8 mouse cellular contexts compared by ENCODE assay signal in the genomic region with DNA sequence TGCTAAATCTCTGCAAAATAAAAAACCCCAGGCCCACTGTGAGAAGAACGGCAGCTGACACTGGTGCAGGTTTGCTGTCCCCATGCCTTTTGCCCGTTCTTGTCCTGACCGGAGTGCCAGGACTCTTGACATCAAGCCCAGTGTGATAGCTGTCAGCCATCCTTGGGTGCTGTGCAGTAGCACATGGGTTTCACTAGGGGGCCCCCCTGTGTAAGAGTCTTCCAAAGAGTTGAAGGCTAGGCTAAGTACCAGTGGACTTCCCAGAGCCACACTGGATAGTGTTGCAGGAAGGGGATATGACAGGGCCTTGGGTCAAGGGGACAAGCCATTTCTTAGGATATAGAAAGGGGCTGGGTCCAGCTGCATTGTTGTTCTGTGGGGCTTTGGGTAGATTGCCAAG. TPM values are rescaled to one million over a fixed set of nuclear protein-coding genes. Genes with fewer than 3 reads are reported as not detected.
DNase-seq lines count a peak whose midpoint lies in the region; ATAC-seq and TF ChIP-seq lines count a peak whose summit lies in the region.

No protein-coding gene starts in this region.

- DNase-seq in ES-CJ7 (ENCODE audit: low read depth, low spot score): peak; percentile 71
- DNase-seq in brain, embryonic 14.5 days (ENCODE audit: low read depth): peak; percentile 69
- peak; percentile 69 for DNase-seq in forebrain, embryonic 11.5 days (ENCODE audit: low spot score)
- peak; percentile 75 for DNase-seq in layer of hippocampus, adult 9-10 months (ENCODE audit: low spot score)
- peak; percentile 85 for DNase-seq in lung, embryonic 14.5 days
- peak; percentile 86 for DNase-seq in retina, embryonic 14.5 days (ENCODE audit: low spot score)
- peak; percentile 77 for DNase-seq in thymus, postnatal 4 days

- H3K9ac ChIP-seq in forebrain, embryonic 11.5 days (ENCODE audit: low read length): no peak overlapping the region
- H3K9ac ChIP-seq in lung, embryonic 14.5 days: no peak overlapping the region

- peak; percentile 78 for TF ChIP-seq CTCF in brain, embryonic 14.5 days (IDR thresholded peaks at IDR 0.05; ENCODE audit: borderline replicate concordance, extremely low read depth, insufficient read depth, insufficient read length)
- TF ChIP-seq CTCF in lung, embryonic 14.5 days (IDR thresholded peaks at IDR 0.05; ENCODE audit: low read depth): peak; percentile 87

- H3K4me1 ChIP-seq in forebrain, embryonic 11.5 days (replicated peaks; ENCODE audit: control insufficient read depth, insufficient read depth, low read length): no peaks in the 10 kb centered on the region
- H3K4me1 ChIP-seq in lung, embryonic 14.5 days (ENCODE audit: insufficient read depth): no peaks in the 10 kb centered on the region

- no peak overlapping the region for H3K27ac ChIP-seq in forebrain, embryonic 11.5 days (ENCODE audit: low read depth, low read length)
- H3K27ac ChIP-seq in lung, embryonic 14.5 days (ENCODE audit: low read depth): no peak overlapping the region

- 67% methylated on average over 3 of the region's 3 CpGs for WGBS in forebrain, embryonic 11.5 days
- WGBS in lung, embryonic 14.5 days: 32% methylated on average over 3 of the region's 3 CpGs

- no peak overlapping the region for H3K4me3 ChIP-seq in forebrain, embryonic 11.5 days (ENCODE audit: low read depth, low read length)
- no peak overlapping the region for H3K4me3 ChIP-seq in lung, embryonic 14.5 days (ENCODE audit: low read depth, low read length)

- TF ChIP-seq POLR2A in brain, embryonic 14.5 days (IDR thresholded peaks at IDR 0.05; ENCODE audit: borderline replicate concordance, extremely low read depth, insufficient read depth, insufficient read length, poor library complexity, severe bottlenecking): no peak

- H3K36me3 ChIP-seq in forebrain, embryonic 11.5 days (ENCODE audit: control insufficient read depth, insufficient read depth, low read length): no peaks in the 10 kb centered on the region
- peaks cover 25% of the 10 kb centered on the region for H3K36me3 ChIP-seq in lung, embryonic 14.5 days (ENCODE audit: insufficient read depth)

- peak; percentile 33; the same call in 1 of the 2 replicates for ATAC-seq in forebrain, embryonic 11.5 days (replicated peaks; ENCODE audit: low FRiP score)
- ATAC-seq in hematopoietic stem cell, adult 5-6 weeks (replicated peaks in 1 of 2; ENCODE audit: insufficient read depth in 1 of 2, low FRiP score in 2 of 2, low TSS enrichment in 1 of 2, low read depth in 1 of 2, poor library complexity in 2 of 2, severe bottlenecking in 2 of 2): peak; percentile 59 to 61; a peak in 2 of 4 replicates
- ATAC-seq in lung, embryonic 14.5 days (ENCODE audit: insufficient read depth): peak; percentile 75

- H3K9me3 ChIP-seq in forebrain, embryonic 11.5 days (ENCODE audit: control insufficient read depth, low read length): no peaks in the 10 kb centered on the region
- no peaks in the 10 kb centered on the region for H3K9me3 ChIP-seq in lung, embryonic 14.5 days (ENCODE audit: low read depth, low read length)

- H3K27me3 ChIP-seq in forebrain, embryonic 11.5 days (ENCODE audit: control insufficient read depth, insufficient read depth, low read length): peaks cover under 1% of the 10 kb centered on the region; the same call in 1 of the 2 replicates
- 0 out of 2 replicates have a peak, but pooled peaks cover 2% of the 10 kb centered on the region for H3K27me3 ChIP-seq in lung, embryonic 14.5 days (ENCODE audit: insufficient read depth, low read length)

- no peak overlapping the region for H3K4me2 ChIP-seq in forebrain, embryonic 11.5 days (ENCODE audit: low read depth, low read length, severe bottlenecking)
- H3K4me2 ChIP-seq in lung, embryonic 14.5 days: no peak overlapping the region

RNA-seq across cellular contexts. Expression of gene Comp, which starts 9.9 kb away (rescaled TPM):
- polyA plus RNA-seq in brain, embryonic 14.5 days (2012; rRNA removed): 0.12 and 0.64 TPM in 2 replicates
- polyA plus RNA-seq in forebrain, embryonic 11.5 days (2014; fragmentation: Nextera tagmentation; extraction: Ambion mirVana): 0.56 TPM in 1 of 2 replicates, not detected in the other
- total RNA-seq in hematopoietic stem cell, adult 5-6 weeks (2017): 0.44 and 4.1 TPM in 2 replicates
- 0.43 and 0.53 TPM in 2 replicates for polyA plus RNA-seq in lung, embryonic 14.5 days (2014; fragmentation: Nextera tagmentation; extraction: Ambion mirVana)

RNA-seq across cellular contexts. Expression of gene Upf1, which starts 30.2 kb away (rescaled TPM):
- 20.5 and 40.3 TPM in 2 replicates for polyA plus RNA-seq in brain, embryonic 14.5 days (2012; rRNA removed)
- 25.6 and 25.8 TPM in 2 replicates for polyA plus RNA-seq in forebrain, embryonic 11.5 days (2014; fragmentation: Nextera tagmentation; extraction: Ambion mirVana)
- total RNA-seq in hematopoietic stem cell, adult 5-6 weeks (2017): 27.1 and 34.1 TPM in 2 replicates
- polyA plus RNA-seq in lung, embryonic 14.5 days (2014; fragmentation: Nextera tagmentation; extraction: Ambion mirVana): 23.3 and 27.2 TPM in 2 replicates

RNA-seq across cellular contexts. Expression of gene Gdf1, which starts 53.7 kb away (rescaled TPM):
- polyA plus RNA-seq in brain, embryonic 14.5 days (2012; rRNA removed): 10.2 and 12.5 TPM in 2 replicates
- 1.8 and 2.6 TPM in 2 replicates for polyA plus RNA-seq in forebrain, embryonic 11.5 days (2014; fragmentation: Nextera tagmentation; extraction: Ambion mirVana)
- not detected in 2 replicates for total RNA-seq in hematopoietic stem cell, adult 5-6 weeks (2017)
- polyA plus RNA-seq in lung, embryonic 14.5 days (2014; fragmentation: Nextera tagmentation; extraction: Ambion mirVana): 2.4 and 4.2 TPM in 2 replicates

RNA-seq across cellular contexts. Expression of gene Crtc1, which starts 56.1 kb away (rescaled TPM):
- polyA plus RNA-seq in brain, embryonic 14.5 days (2012; rRNA removed): 49.7 and 77.0 TPM in 2 replicates
- polyA plus RNA-seq in forebrain, embryonic 11.5 days (2014; fragmentation: Nextera tagmentation; extraction: Ambion mirVana): 16.3 and 18.1 TPM in 2 replicates
- 5.9 and 7.1 TPM in 2 replicates for total RNA-seq in hematopoietic stem cell, adult 5-6 weeks (2017)
- polyA plus RNA-seq in lung, embryonic 14.5 days (2014; fragmentation: Nextera tagmentation; extraction: Ambion mirVana): 15.5 and 21.8 TPM in 2 replicates
